Mouse (Mus musculus): ENCODE measurements at regions not wholly inside any gene's neighbourhood (a gene's known extent, or its start where the extent isn't known, plus 50 kb on each side); places are given as distances from the start of the nearest gene placed in this dataset.

DNA sequence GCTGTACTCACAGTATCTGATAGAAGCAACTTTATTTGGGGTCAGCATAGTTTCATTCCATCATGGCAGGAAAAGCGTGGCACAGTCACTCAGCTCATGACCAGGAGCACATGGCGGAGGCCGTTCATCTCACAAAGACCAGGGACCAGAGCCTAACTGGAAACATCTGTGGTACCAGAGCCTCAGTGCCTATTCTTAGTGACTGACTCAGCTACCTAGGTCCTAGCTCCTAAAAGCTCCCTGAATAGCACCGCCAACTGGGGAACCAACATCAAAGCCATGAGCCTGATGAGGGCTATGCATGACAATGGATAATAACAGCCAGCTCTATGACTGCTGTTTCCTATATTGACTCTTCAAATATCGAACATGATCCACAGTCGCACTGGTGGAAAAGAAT, 198.2 kb downstream of the Gm10260 start:
- TF ChIP-seq POLR2A (IDR thresholded peaks at IDR 0.05; ENCODE audit: low read depth, low read length): no peak
- no peak for TF ChIP-seq CTCF (conservative IDR thresholded peaks at IDR 0.05; ENCODE audit: insufficient read depth, insufficient read length, low read depth, low read length)
